Mouse (Mus musculus): ENCODE measurements around the gene Mlxip. TPM values are rescaled to one million over a fixed set of nuclear protein-coding genes. Genes with fewer than 3 reads are reported as not detected.

Mlxip gene
- polyA plus RNA-seq, 1 experiment from 2014 or later, result 26.7 TPM

GRCm38 (mm10) chr5:123451886-123452285 lies 57.3 kb downstream of the Mlxip start:
- Histone ChIP-seq H3K27ac (ENCODE audit: low read depth, low read length) (no peak overlapping the region), H3K4me1 (ENCODE audit: control insufficient read depth, insufficient read depth, low read length) (no peaks in the 10 kb centered on the region), H3K4me2 (ENCODE audit: low read depth, low read length) (no peak overlapping the region), H3K9ac (replicated peaks; ENCODE audit: low read depth, low read length) (no peak overlapping the region), H3K27me3 (ENCODE audit: control insufficient read depth, insufficient read depth, low read length) (no peaks in the 10 kb centered on the region), H3K9me3 (ENCODE audit: control insufficient read depth, low read length) (no peaks in the 10 kb centered on the region), H3K36me3 (ENCODE audit: control insufficient read depth, insufficient read depth, low read length) (peaks cover 55% of the 10 kb centered on the region), H3K4me3 (ENCODE audit: low read depth, low read length) (no peak overlapping the region)
- ATAC-seq (ENCODE audit: low read depth), result no peak
- 94% methylated on average over 7 of the region's 7 CpGs for WGBS

GRCm38 (mm10) chr5:123461420-123461819 lies 66.8 kb downstream of the Mlxip start:
- H3K27me3 ChIP-seq (ENCODE audit: control insufficient read depth, insufficient read depth, low read length), result no peaks in the 10 kb centered on the region
- no peak overlapping the region for H3K27ac ChIP-seq (ENCODE audit: low read depth, low read length)
- no peaks in the 10 kb centered on the region for H3K9me3 ChIP-seq (ENCODE audit: control insufficient read depth, low read length)
- H3K9ac ChIP-seq (replicated peaks; ENCODE audit: low read depth, low read length), result no peak overlapping the region
- 0 out of 2 replicates have a peak, but pooled peaks cover 1% of the 10 kb centered on the region for H3K36me3 ChIP-seq (ENCODE audit: control insufficient read depth, insufficient read depth, low read length)
- no peak overlapping the region for H3K4me2 ChIP-seq (ENCODE audit: low read depth, low read length)
- WGBS, result 71% methylated on average over 5 of the region's 5 CpGs
- no peak overlapping the region for H3K4me3 ChIP-seq (ENCODE audit: low read depth, low read length)
- H3K4me1 ChIP-seq (ENCODE audit: control insufficient read depth, insufficient read depth, low read length), result no peaks in the 10 kb centered on the region
- no peak for ATAC-seq (ENCODE audit: low read depth)

GRCm38 (mm10) chr5:123464638-123465037 lies 70.0 kb downstream of the Mlxip start:
- no peaks in the 10 kb centered on the region for H3K9me3 ChIP-seq (ENCODE audit: control insufficient read depth, low read length)
- no peak overlapping the region for H3K9ac ChIP-seq (replicated peaks; ENCODE audit: low read depth, low read length)
- no peak overlapping the region for H3K4me2 ChIP-seq (ENCODE audit: low read depth, low read length)
- ATAC-seq (ENCODE audit: low read depth), result no peak
- no peak overlapping the region for H3K27ac ChIP-seq (ENCODE audit: low read depth, low read length)
- H3K27me3 ChIP-seq (ENCODE audit: control insufficient read depth, insufficient read depth, low read length), result no peaks in the 10 kb centered on the region
- H3K4me1 ChIP-seq (ENCODE audit: control insufficient read depth, insufficient read depth, low read length), result no peaks in the 10 kb centered on the region
- 73% methylated on average over 1 of the region's 1 CpGs for WGBS
- no peak overlapping the region for H3K4me3 ChIP-seq (ENCODE audit: low read depth, low read length)
- no peaks in the 10 kb centered on the region for H3K36me3 ChIP-seq (ENCODE audit: control insufficient read depth, insufficient read depth, low read length)

- H3K4me3 ChIP-seq (ENCODE audit: low read depth, low read length), result no peak overlapping the region
- no peaks in the 10 kb centered on the region for H3K36me3 ChIP-seq (ENCODE audit: control insufficient read depth, insufficient read depth, low read length)
- H3K27ac ChIP-seq (ENCODE audit: low read depth, low read length), result no peak overlapping the region
- WGBS, result 58% methylated on average over 10 of the region's 10 CpGs
- no peaks in the 10 kb centered on the region for H3K27me3 ChIP-seq (ENCODE audit: control insufficient read depth, insufficient read depth, low read length)
- no peaks in the 10 kb centered on the region for H3K4me1 ChIP-seq (ENCODE audit: control insufficient read depth, insufficient read depth, low read length)
- no peaks in the 10 kb centered on the region for H3K9me3 ChIP-seq (ENCODE audit: control insufficient read depth, low read length)
- H3K4me2 ChIP-seq (ENCODE audit: low read depth, low read length), result no peak overlapping the region
- ATAC-seq (ENCODE audit: low read depth), result no peak
- H3K9ac ChIP-seq (replicated peaks; ENCODE audit: low read depth, low read length), result no peak overlapping the region
Measured at GRCm38 (mm10) chr5:123470784-123471400, 76.3 kb downstream of the Mlxip start.

GRCm38 (mm10) chr5:123473817-123474216 lies 79.2 kb downstream of the Mlxip start:
- Histone ChIP-seq H3K9ac (replicated peaks; ENCODE audit: low read depth, low read length) (no peak overlapping the region), H3K4me2 (ENCODE audit: low read depth, low read length) (no peak overlapping the region), H3K4me1 (ENCODE audit: control insufficient read depth, insufficient read depth, low read length) (no peaks in the 10 kb centered on the region), H3K4me3 (ENCODE audit: low read depth, low read length) (no peak overlapping the region), H3K9me3 (ENCODE audit: control insufficient read depth, low read length) (no peaks in the 10 kb centered on the region), H3K36me3 (ENCODE audit: control insufficient read depth, insufficient read depth, low read length) (no peaks in the 10 kb centered on the region), H3K27ac (ENCODE audit: low read depth, low read length) (no peak overlapping the region), H3K27me3 (ENCODE audit: control insufficient read depth, insufficient read depth, low read length) (no peaks in the 10 kb centered on the region)
- ATAC-seq (ENCODE audit: low read depth), result no peak
- WGBS, result 63% methylated on average over 5 of the region's 5 CpGs

- H3K9ac ChIP-seq (replicated peaks; ENCODE audit: low read depth, low read length), result no peak overlapping the region
- 87% methylated on average over 11 of the region's 11 CpGs for WGBS
- no peak overlapping the region for H3K4me2 ChIP-seq (ENCODE audit: low read depth, low read length)
- H3K4me1 ChIP-seq (ENCODE audit: control insufficient read depth, insufficient read depth, low read length), result 0 out of 2 replicates have a peak, but pooled peaks cover 5% of the 10 kb centered on the region
- no peaks in the 10 kb centered on the region for H3K36me3 ChIP-seq (ENCODE audit: control insufficient read depth, insufficient read depth, low read length)
- no peak overlapping the region for H3K27ac ChIP-seq (ENCODE audit: low read depth, low read length)
- no peaks in the 10 kb centered on the region for H3K9me3 ChIP-seq (ENCODE audit: control insufficient read depth, low read length)
- no peaks in the 10 kb centered on the region for H3K27me3 ChIP-seq (ENCODE audit: control insufficient read depth, insufficient read depth, low read length)
- ATAC-seq (ENCODE audit: low read depth), result no peak
- H3K4me3 ChIP-seq (ENCODE audit: low read depth, low read length), result no peak overlapping the region
Measured at GRCm38 (mm10) chr5:123487659-123488395, 93.2 kb downstream of the Mlxip start.

- Histone ChIP-seq H3K4me2 (ENCODE audit: low read depth, low read length) (peak within 1 kb of the TSS; percentile 44), H3K4me1 (ENCODE audit: control insufficient read depth, insufficient read depth, low read length) (0 out of 2 replicates have a peak, but pooled peaks cover 5% of the 10 kb centered on the region), H3K4me3 (ENCODE audit: low read depth, low read length) (peak within 1 kb of the TSS; percentile 14; the same call in 1 of the 2 replicates), H3K27ac (ENCODE audit: low read depth, low read length) (no peak within 1 kb of the TSS), H3K9ac (replicated peaks; ENCODE audit: low read depth, low read length) (0 out of 2 replicates have a peak within 1 kb of the TSS, but pooled peaks have one; percentile 25), H3K9me3 (ENCODE audit: control insufficient read depth, low read length) (no peaks in the 10 kb centered on the region), H3K27me3 (ENCODE audit: control insufficient read depth, insufficient read depth, low read length) (no peaks in the 10 kb centered on the region), H3K36me3 (ENCODE audit: control insufficient read depth, insufficient read depth, low read length) (no peaks in the 10 kb centered on the region)
- 9% methylated on average over 25 of the region's 25 CpGs for WGBS
- ATAC-seq (ENCODE audit: low read depth), result peak; percentile 77; the same call in 1 of the 2 replicates
Measured at GRCm38 (mm10) chr5:123489112-123489785, 94.7 kb downstream of the Mlxip start, which contains the start of the genes Lrrc43 and Il31. Gene Lrrc43 (plus strand): TSS chr5:123489305. Gene Il31 (minus strand): TSS chr5:123489489.

- WGBS, result 69% methylated on average over 9 of the region's 9 CpGs
Measured at GRCm38 (mm10) chr5:123489935-123490334, 95.3 kb downstream of the Mlxip start.

More at GRCm38 (mm10) chr5:123489935-123490334, 95.3 kb downstream of the Mlxip start:
- no peaks in the 10 kb centered on the region for H3K36me3 ChIP-seq (ENCODE audit: control insufficient read depth, insufficient read depth, low read length)
- no peaks in the 10 kb centered on the region for H3K27me3 ChIP-seq (ENCODE audit: control insufficient read depth, insufficient read depth, low read length)
- no peak overlapping the region for H3K4me3 ChIP-seq (ENCODE audit: low read depth, low read length)
- H3K9ac ChIP-seq (replicated peaks; ENCODE audit: low read depth, low read length), result no peak overlapping the region
- H3K27ac ChIP-seq (ENCODE audit: low read depth, low read length), result no peak overlapping the region
- ATAC-seq (ENCODE audit: low read depth), result no peak
- H3K9me3 ChIP-seq (ENCODE audit: control insufficient read depth, low read length), result no peaks in the 10 kb centered on the region
- 0 out of 2 replicates have a peak, but pooled peaks cover 5% of the 10 kb centered on the region for H3K4me1 ChIP-seq (ENCODE audit: control insufficient read depth, insufficient read depth, low read length)
- H3K4me2 ChIP-seq (ENCODE audit: low read depth, low read length), result no peak overlapping the region

Data from neural tube, embryonic 14.5 days (tissue).